Mouse (Mus musculus) testis, adult 2 months (tissue): Measurements from ENCODE around the gene 4930568D16Rik.

Experiments
- CTCF ChIP-seq: fragments of 200-500 bp; IDR thresholded peaks from 2 replicates; pipeline ENCODE4 v1.5.1; 2012; ENCODE audit warnings: low read depth, mild to moderate bottlenecking, inconsistent platforms, low read length, moderate library complexity; ENCODE audit not compliant: control insufficient read depth, insufficient read depth, insufficient replicate concordance
- POLR2A ChIP-seq: fragments of 200-500 bp; IDR thresholded peaks from 2 replicates; pipeline ENCODE4 v1.6.1; 2012; ENCODE audit warnings: low read depth, mild to moderate bottlenecking, inconsistent platforms, low read length, moderate library complexity; ENCODE audit not compliant: control insufficient read depth

GRCm38 (mm10) chr2:35416473-35416872 lies 48.9 kb upstream of the 4930568D16Rik start:
- TF ChIP-seq CTCF (no peak), POLR2A (no peak)
